Mouse (Mus musculus) heart, postnatal 36 days (tissue): ENCODE results near the gene Hjurp. TPM values are rescaled to one million over a fixed set of nuclear protein-coding genes. Genes with fewer than 3 reads are reported as not detected.

Source experiments
- DNase-seq, 2 experiments: peaks; one replicate each; pipeline ENCODE4 v3.0.0; 2021 to 2022
- intact Hi-C: fragments of 180-260 bp; cut with DNase I; formaldehyde crosslinking; loops from one replicate; pipeline ENCODE4 v1.15.1; 2025
- total RNA-seq, 2 experiments: library from RNA; stranded (reverse); gene quantifications; 2 replicates each; pipeline ENCODE4 v1.2.3; 2021

Gene Hjurp
- total RNA-seq, 2 experiments from 2014 or later, result 12.2 to 13.3 TPM

DNA sequence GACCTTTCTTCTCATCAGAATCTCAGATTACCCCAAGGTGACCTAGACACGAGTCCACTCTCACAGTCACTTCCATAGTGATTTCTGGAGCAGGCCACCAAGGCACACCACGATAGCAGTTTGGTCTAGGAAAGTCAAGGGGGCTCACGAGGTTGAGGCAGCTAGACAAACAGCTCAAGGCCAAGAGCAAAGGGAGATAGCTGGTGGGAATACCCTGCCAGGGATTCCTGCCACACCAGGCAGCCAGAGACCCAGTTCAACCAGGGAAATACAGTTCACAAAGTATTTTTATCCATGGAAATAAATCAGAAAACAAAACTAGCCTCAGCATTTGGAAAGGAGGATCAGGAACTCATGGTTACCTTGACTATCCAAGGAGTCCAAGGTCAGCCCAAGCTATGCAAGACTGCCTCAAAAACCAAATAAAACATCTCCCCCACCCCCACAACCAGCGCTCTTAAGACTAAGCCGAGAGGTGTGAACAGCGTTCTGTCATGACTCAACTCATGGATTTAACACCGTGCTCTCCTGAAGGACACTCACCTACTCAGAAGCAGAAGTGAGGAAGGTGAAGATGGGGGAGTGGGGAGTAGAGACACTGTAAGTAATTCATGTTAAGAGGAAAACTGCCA is 13.1 kb downstream of the Hjurp start:
- intact Hi-C loops, result no loop called here

DNA sequence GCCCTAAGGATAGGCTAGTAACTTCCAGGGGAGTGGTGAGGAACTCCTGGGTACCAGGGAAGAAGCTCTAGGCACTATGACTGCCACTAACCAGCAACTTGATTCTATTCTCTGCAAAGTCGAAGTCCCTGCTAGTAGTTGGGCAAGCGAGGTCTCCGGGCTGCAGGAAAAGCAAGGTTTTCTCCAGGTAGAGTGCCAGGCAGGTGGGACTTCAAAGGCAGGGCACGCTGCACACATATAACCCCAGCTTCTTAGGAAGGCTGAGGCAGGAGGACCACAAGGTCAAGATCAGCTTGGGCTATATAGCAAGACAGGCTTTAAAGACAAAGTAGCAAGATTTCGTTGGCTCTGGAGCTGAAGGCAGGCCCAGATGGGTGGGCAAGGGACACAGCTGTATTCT is 13.7 kb downstream of the Hjurp start:
- intact Hi-C loops, result no loop called here
- DNase-seq, result no peak

More for the DNA sequence above, 13.1 kb downstream of the Hjurp start:
- no peak for DNase-seq

DNA sequence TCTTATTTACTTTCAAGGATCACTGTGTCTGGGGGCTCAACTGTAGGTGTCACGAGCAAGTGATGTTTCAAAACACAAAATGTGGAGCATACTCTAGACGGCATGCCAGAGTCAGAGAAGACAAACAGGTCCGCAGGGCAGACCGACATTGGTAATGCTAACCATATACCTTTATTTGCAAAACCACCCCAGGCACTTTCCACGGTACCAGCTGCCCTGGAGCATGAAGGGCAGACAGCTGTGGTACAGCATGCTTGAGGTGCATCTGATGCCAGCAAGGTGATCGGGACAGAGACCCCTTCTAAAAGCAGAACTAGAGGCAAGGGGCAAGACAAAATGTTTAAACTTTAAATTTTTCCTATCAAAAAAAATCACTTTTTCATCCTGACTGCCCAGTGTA is 14.5 kb downstream of the Hjurp start:
- DNase-seq, result no peak

DNA sequence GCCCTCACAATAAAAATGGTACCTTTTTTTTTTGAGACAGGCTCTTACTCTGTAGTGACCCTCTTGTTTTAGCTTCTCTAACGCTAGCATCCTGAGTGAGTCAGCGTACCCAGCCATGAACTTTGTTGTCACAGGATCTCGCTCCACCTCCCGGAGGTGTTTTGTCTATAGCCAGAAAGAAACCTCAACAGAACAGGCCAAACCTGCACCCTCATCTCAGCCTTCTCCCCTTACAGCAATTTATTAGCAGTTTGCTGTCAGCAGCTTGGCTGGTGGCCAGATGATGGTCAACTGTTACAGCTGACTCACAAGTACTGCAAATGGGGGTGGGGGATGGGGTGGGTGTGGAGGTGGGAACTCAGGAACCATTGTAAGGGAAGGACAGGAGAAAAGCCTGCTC is 15.2 kb downstream of the Hjurp start:
- no peak for DNase-seq
- intact Hi-C loops, result no loop called here

More for the DNA sequence above, 14.5 kb downstream of the Hjurp start:
- intact Hi-C loops, result no loop called here

- DNase-seq, result no peak
- intact Hi-C loops, result no loop called here
These were observed 15.7 kb downstream of the Hjurp start for GRCm38 (mm10) chr1:88261706-88262105.

- intact Hi-C loops, result no loop called here
- no peak for DNase-seq
These were observed 16.6 kb downstream of the Hjurp start for GRCm38 (mm10) chr1:88260604-88261377.

GRCm38 (mm10) chr1:88260114-88260513 is 17.3 kb downstream of the Hjurp start:
- intact Hi-C loops, result no loop called here

DNA sequence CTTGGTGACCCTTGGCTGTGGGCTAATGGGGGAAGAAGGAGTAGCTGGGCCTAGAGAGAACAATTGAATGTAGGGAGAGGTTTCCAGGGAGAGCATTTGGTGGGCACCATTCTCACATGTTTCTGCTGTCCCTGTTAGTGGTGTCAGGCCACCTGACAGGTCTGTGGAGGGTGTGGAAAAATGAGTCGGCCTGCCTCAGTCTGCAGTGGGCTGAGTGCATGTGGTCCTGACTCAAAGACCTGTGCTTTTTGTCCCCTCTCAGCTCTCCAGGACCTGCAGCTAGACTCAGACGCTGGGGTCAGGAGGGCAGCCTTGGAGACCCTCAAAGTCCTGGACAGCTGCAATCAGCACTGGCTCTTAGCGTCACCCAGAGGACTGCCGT is 17.8 kb downstream of the Hjurp start:
- no peak for DNase-seq
- intact Hi-C loops, result no loop called here

More at GRCm38 (mm10) chr1:88260114-88260513, 17.3 kb downstream of the Hjurp start:
- no peak for DNase-seq

GRCm38 (mm10) chr1:88258881-88259642 is 18.4 kb downstream of the Hjurp start:
- intact Hi-C loops, result no loop called here
- DNase-seq, result no peak

DNA sequence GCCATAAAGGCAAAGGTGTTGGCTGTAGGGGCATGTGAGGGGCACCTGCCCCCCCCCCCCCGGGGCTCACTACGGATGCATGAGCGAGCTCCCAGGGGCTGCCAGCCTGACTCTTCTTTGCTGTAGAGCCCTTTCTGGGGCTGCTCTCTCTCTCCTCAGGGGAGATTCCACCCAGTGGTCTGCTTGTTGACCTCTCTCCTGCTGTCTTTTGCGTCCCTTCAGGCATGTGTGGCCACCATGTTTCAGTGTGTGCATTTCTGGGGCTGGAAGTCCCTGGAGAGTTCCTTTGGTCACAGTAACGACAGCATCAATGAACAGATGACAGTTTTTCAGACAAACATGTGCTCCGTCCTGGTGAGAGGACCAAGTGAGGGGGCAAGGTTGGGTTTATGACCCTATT is 19.1 kb downstream of the Hjurp start:
- no peak for DNase-seq
- intact Hi-C loops, result no loop called here

DNA sequence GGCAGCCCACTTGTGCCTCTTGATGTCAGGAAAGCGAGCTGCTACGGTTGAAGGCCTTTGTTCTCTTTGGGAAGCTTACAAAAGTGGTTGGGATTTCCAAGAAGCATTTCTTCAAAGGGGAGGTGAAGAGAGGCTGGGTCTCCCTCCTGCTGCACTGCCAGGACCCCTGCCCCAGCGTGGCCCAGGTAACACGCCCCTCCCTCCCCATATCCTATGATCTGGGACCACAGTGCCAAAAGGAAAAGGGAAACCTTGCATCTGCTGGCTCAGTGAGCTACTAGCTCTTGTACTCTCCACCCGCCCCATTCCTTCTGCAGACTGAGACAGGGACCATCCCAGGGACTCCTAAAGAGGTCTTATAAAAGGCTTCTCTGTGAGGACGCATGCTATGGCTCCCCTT is 19.8 kb downstream of the Hjurp start:
- intact Hi-C loops, result no loop called here
- no peak for DNase-seq

GRCm38 (mm10) chr1:88256886-88257663 is 20.4 kb downstream of the Hjurp start:
- intact Hi-C loops, result no loop called here
- no peak for DNase-seq

DNA sequence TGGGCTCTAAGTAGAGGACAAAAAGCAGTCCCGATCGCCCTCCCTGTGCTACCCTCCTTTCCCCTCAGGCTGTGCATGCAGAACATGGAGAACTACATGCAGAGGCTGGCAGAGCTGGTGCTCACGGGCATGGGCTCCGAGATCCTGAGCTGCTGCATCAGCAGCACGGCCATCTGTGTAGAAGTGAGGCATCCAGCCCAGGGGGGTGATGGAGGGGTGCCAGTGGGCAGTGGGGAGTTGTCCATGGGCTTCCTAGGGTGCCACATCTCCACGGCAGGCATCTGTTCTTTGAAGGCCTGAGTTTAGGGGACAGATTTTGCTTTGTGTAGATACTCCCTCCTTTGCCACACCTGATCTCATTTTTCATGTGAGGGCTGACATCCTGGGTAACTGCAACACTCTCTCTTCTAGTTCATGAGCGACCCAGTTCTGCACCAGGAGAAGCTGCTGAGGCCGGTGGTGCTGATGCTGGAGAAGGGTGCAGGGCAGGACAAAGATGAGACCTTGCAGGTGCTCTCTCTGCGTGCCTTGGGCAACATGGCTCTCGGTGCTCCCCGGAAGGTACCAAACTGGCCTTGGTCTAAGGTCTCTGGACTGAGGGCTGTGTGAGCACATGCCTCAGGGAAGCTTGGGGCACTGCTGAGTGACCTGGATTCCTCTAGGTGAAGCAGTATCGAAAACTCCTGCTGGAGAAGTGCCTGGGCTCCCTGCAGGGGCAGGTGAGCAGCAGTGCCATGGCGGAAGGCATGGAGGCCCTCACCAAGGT is 21.3 kb downstream of the Hjurp start:
- DNase-seq, result no peak
- intact Hi-C loops, result no loop called here

DNA sequence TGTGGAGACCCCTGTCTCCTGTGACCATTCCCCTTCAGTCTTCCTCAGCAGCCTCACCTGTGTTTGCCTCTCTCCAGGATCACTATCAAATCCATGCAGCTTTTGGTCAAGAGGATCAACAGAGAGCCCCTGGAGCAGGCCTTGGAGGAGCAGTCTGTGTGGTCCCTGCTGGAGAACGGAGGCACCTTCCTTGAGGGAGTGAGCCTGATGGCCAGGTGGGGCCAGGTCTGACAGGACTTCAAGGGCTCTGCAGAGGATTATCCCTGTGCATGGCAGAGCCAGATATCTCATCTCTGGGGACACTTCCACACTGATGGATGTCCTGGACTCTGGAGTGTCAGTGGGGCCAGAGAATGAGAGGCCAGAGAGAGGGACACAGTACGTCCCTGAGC is 22.0 kb downstream of the Hjurp start:
- DNase-seq, result no peak
- intact Hi-C loops, result no loop called here

DNA sequence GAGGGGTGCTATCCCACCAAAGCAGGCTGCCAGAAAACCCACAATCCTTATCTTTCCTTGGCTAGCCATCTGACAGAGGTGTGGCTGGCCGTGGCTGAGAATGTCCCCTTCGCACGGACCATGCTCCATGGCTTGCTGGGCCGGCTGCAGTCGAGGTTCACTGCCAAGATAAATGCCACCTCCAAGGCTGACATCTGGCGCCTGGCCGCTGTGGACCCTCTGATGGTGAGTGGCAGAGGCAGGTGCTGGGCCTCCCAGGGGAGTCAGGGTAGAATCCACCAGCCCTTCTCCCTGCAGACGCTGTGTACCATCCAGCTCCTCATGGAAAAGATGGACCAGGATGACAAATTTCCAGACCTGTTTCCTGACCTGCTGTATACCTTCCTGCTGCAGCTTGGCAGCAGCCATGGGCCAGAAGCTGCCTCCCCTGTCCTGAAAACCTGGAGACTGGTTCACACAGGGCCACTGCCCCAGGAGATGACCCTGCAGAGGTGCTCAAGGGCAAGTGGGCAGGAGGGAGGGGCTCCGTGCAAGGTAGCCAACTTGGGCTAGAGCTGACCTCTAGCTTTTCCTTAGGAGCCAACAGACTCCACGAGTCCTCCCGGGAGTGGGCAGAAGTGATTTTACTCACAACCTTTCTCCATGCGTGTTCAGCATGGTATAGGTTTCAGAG is 22.5 kb downstream of the Hjurp start:
- intact Hi-C loops, result no loop called here

GRCm38 (mm10) chr1:88253540-88253939 is 23.9 kb downstream of the Hjurp start:
- DNase-seq, result no peak
- intact Hi-C loops, result no loop called here

More for the DNA sequence above, 22.5 kb downstream of the Hjurp start:
- no peak for DNase-seq

DNA sequence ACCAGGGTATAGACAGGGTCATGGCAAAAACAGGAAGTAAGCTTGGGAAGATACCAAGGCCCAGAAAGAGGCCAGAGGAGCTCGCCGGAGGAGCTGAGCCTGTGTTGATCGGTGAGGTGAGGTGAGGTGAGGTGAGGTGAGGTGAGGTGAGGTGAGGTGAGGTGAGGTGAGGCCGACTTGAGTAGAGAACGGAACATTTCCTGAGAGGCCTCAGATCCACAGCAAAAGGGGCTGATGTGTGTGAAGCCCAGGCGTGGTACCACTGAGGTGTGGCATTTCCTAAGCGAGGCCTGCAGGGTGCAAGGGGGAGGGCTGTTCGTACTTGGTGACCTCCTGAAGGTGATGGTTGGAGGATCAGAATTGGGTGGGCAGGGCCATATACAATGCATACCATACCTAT is 24.3 kb downstream of the Hjurp start:
- no peak for DNase-seq
- intact Hi-C loops, result no loop called here

DNA sequence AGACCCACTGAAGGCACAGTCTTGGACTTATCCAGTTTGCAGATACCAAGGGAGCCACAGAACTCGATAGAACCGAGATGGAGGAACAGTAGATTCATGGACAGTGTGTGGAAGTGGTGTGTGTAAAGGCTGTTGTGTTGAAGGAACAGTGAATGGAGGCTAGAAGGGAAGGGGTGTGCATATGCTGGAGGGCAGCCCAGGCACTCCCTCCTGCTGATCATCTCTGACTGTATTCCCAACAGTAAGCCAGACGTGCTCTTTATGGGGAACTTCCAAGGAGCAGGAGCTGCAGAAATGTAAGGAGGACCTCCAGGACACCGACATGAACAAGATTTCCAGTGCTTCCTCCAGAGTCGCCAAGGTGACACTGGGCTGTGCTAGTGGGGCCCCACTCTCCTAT is 27.4 kb downstream of the Hjurp start:
- intact Hi-C loops, result no loop called here
- no peak for DNase-seq

DNA sequence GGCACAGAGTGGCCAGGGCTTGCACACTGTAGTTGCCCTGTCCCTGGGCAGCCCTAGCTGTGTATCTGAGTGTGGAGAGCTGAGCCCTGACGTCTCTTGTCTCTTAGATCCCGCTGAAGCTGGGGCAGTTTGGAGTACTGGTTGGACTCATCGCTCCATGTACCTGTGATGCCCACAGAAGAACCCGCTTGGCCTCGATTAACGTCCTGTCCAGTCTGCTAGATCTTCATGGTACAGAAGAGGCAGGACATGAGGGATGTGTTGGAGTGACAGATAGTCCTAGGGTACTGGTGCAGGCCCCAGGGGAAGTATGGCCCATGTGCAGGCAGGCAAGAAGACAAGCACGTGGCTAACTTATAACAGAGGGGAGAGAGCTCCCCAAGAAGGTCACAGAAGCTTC is 27.8 kb downstream of the Hjurp start:
- intact Hi-C loops, result no loop called here

GRCm38 (mm10) chr1:88248658-88249057 is 28.8 kb downstream of the Hjurp start:
- intact Hi-C loops, result no loop called here
- DNase-seq, result no peak

More for the DNA sequence above, 27.8 kb downstream of the Hjurp start:
- no peak for DNase-seq
